Mouse (Mus musculus) limb, embryonic 11.5 days (tissue): Measurements from ENCODE around the gene Zranb3. TPM values are rescaled to one million over a fixed set of nuclear protein-coding genes. Genes with fewer than 3 reads are reported as not detected.

ENCODE experiments used
- polyA plus RNA-seq: library from polyadenylated mRNA; unstranded; fragments of >200 nt; fragmentation: Nextera tagmentation; extraction: Ambion mirVana; gene quantifications from 2 replicates; pipeline ENCODE4 v1.2.1, GENCODE M21; 2014

The Zranb3 gene
- polyA plus RNA-seq, 1 experiment from 2014 or later: 15.8 TPM

Other genes with a start within 250 kb of the Zranb3 start
- not detected in 2 replicates for gene Map3k19, start 248.0 kb downstream of the Zranb3 start, polyA plus RNA-seq
- gene Rab3gap1, start 234.3 kb downstream of the Zranb3 start, polyA plus RNA-seq: 17.3 and 18.6 TPM in 2 replicates
- 92.9 and 101 TPM in 2 replicates for gene R3hdm1, start 254 bp upstream of the Zranb3 start, polyA plus RNA-seq
- gene Ubxn4, start 140.9 kb upstream of the Zranb3 start, polyA plus RNA-seq: 65.2 and 65.6 TPM in 2 replicates
- 0.19 and 0.24 TPM in 2 replicates for gene Lct, start 225.3 kb upstream of the Zranb3 start, polyA plus RNA-seq